Mouse (Mus musculus) ES-Bruce4 (cell line): ENCODE results near the gene Gm45140.

Source experiments
- CTCF ChIP-seq: IDR thresholded peaks from one replicate; pipeline ENCODE4 v1.8.1; 2011; ENCODE audit warnings: low read depth, low read length
- EP300 ChIP-seq: IDR thresholded peaks from 2 replicates; pipeline ENCODE4 v1.6.1; 2011; ENCODE audit warnings: low read depth, low read length; ENCODE audit not compliant: insufficient read depth
- POLR2A ChIP-seq: IDR thresholded peaks from one replicate; pipeline ENCODE4 v1.8.1; 2011; ENCODE audit warnings: low read length; ENCODE audit not compliant: insufficient read depth

GRCm38 (mm10) chr6:87748531-87748930 lies 87.1 kb downstream of the Gm45140 start:
- TF ChIP-seq CTCF, result no peak
- TF ChIP-seq POLR2A, result no peak
- no peak for TF ChIP-seq EP300
